Mouse (Mus musculus) liver, postnatal 0 days (tissue): ENCODE data around the gene Serpina1e.

ENCODE experiments used
- CTCF ChIP-seq: sonication (generic); IDR thresholded peaks from 2 replicates; pipeline ENCODE4 v1.5.1; 2016; ENCODE audit warnings: antibody characterized with exemption, low read depth
- EP300 ChIP-seq: IDR thresholded peaks from 2 replicates; pipeline ENCODE4 v1.6.1; 2016; ENCODE audit warnings: antibody characterized with exemption, low read depth, mild to moderate bottlenecking

DNA sequence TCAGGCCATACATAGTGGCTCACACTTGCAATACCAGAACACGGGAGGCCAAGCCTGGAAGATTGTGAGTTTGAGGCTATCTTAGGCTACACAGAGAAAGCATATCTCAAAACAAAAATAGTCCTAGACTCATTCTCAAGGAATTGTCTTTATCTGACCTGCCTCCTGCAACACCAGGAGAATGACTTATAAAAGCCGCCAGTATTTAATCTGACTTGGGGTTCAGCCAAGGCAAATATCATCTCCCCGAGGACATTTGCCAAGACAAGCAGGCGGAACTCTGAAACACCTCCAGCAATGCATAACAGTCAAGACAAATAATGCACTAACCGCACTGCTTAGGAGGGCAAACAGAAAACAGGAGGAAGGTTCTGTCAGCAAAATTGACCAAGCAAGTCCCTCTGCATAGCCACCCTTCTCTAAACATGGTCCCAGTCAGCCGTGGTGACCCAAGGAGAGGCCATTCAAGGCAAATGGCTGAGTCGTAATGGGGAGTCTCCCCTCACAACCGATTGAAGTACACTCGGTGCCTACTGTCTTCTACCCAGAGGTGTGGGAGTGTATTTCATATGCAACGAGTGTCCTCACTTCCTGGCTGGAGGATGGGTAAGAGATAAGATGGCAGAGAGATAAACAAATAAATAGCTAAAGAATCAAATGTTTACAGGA is 43.9 kb upstream of the Serpina1e start:
- no peak for TF ChIP-seq CTCF
- no peak for TF ChIP-seq EP300
